In genomic region chr16:18082291-18082690, GRCm38 (mm10) we compare ENCODE assay signal across 27 mouse cellular contexts. TPM values are rescaled to one million over a fixed set of nuclear protein-coding genes. Genes with fewer than 3 reads are reported as not detected.
DNase-seq lines count a peak whose midpoint lies in the region; ATAC-seq and TF ChIP-seq lines count a peak whose summit lies in the region.
"Had no signal": no experiment of that assay in that cellular context is flagged by ENCODE, and none has a peak within 500 bp of the region (broad histone marks: within the 10 kb centered on the region; RNA-seq: fewer than 3 reads in every experiment).

No protein-coding gene starts in this region.

- no peak for TF ChIP-seq POLR2A in heart, adult 2 months (IDR thresholded peaks at IDR 0.05; ENCODE audit: insufficient read depth, low read depth, low read length)
- TF ChIP-seq POLR2A in liver, adult 2 months (IDR thresholded peaks at IDR 0.05; ENCODE audit: extremely low read depth, insufficient read depth, low read length) = no peak

- no peak overlapping the region for H3K4me2 ChIP-seq in liver, embryonic 11.5 days
- H3K4me2 ChIP-seq: forebrain, embryonic 15.5 days; hindbrain, embryonic 13.5 days; limb, embryonic 13.5 days; lung, embryonic 14.5 days; stomach, embryonic 15.5 days had no signal

- DNase-seq in heart, adult 2 months = no peak
- no peak for DNase-seq in heart, postnatal 14 days
- DNase-seq in liver, adult 2 months (ENCODE audit: extremely low read depth, low read depth, low spot score) = peak; percentile 49
- DNase-seq in liver, embryonic 11.5 days (ENCODE audit: low spot score) = no peak
- no peak for DNase-seq in frontal cortex, adult 2 months (ENCODE audit: extremely low spot score in 1 of 2, low spot score in 1 of 2)
- no peak for DNase-seq in thymus, postnatal 25 days
- DNase-seq: B cell, adult 2 months; cerebellum, adult 11 months; cerebellum, adult 9-11 months; gastrocnemius, postnatal 14 days; heart, postnatal 36 days; layer of hippocampus, postnatal 36 days; lung, embryonic 14.5 days; midbrain, embryonic 14.5 days; right cerebral cortex, adult 18-20 months; right cerebral cortex, postnatal 4 days; thymus, postnatal 4 days had no signal

- no peak for TF ChIP-seq EP300 in heart, adult 2 months (IDR thresholded peaks at IDR 0.05; ENCODE audit: insufficient read depth, low read depth, low read length)

- no peak for ATAC-seq in liver, embryonic 11.5 days (replicated peaks; ENCODE audit: low FRiP score)
- peak; percentile 81 for ATAC-seq in megakaryocyte, adult 5-6 weeks (ENCODE audit: poor library complexity, severe bottlenecking)
- ATAC-seq: forebrain, embryonic 15.5 days had no signal

- intact Hi-C loops in heart, adult 2 months (cut with DNase I) = no loop called here
- intact Hi-C loops in heart, postnatal 14 days (cut with DNase I) = no loop called here

- H3K9me3 ChIP-seq in liver, embryonic 11.5 days (ENCODE audit: control insufficient read depth, low read length) = no peaks in the 10 kb centered on the region
- H3K9me3 ChIP-seq: embryonic facial prominence, embryonic 10.5 days; forebrain, embryonic 15.5 days; G1E; hindbrain, embryonic 13.5 days; limb, embryonic 13.5 days; stomach, embryonic 15.5 days had no signal

- H3K4me1 ChIP-seq in heart, adult 2 months (ENCODE audit: control insufficient read depth, insufficient read depth, low read length) = peaks cover 7% of the 10 kb centered on the region
- H3K4me1 ChIP-seq in liver, adult 2 months (ENCODE audit: control insufficient read depth, insufficient read depth, low read length) = peaks cover 38% of the 10 kb centered on the region
- H3K4me1 ChIP-seq in liver, embryonic 11.5 days (replicated peaks; ENCODE audit: control insufficient read depth, insufficient read depth, low read length) = 0 out of 2 replicates have a peak, but pooled peaks cover 2% of the 10 kb centered on the region
- H3K4me1 ChIP-seq: forebrain, embryonic 15.5 days; limb, embryonic 13.5 days; stomach, embryonic 15.5 days had no signal

- no peaks in the 10 kb centered on the region for H3K79me2 ChIP-seq in heart, adult 2 months (replicated peaks; ENCODE audit: control insufficient read depth, insufficient read depth, low read length)
- peaks cover 9% of the 10 kb centered on the region; the same call in 1 of the 2 replicates for H3K79me2 ChIP-seq in liver, adult 2 months (ENCODE audit: control insufficient read depth, insufficient read depth, low read length)

- no peaks in the 10 kb centered on the region for H3K27me3 ChIP-seq in heart, adult 2 months (ENCODE audit: control insufficient read depth, insufficient read depth, low read length)
- H3K27me3 ChIP-seq in liver, adult 2 months (ENCODE audit: control insufficient read depth, insufficient read depth, low read length) = no peaks in the 10 kb centered on the region
- H3K27me3 ChIP-seq in liver, embryonic 11.5 days (replicated peaks; ENCODE audit: control insufficient read depth, insufficient read depth, low read length) = no peaks in the 10 kb centered on the region
- H3K27me3 ChIP-seq: stomach, embryonic 15.5 days had no signal

- no peak for TF ChIP-seq CTCF in heart, adult 2 months (IDR thresholded peaks at IDR 0.05)
- no peak for TF ChIP-seq CTCF in liver, adult 2 months (IDR thresholded peaks at IDR 0.05; ENCODE audit: low read depth, low read length)

- H3K9ac ChIP-seq in heart, adult 2 months (ENCODE audit: low read depth, low read length) = no peak overlapping the region
- peak overlapping the region; percentile 28; the same call in 1 of the 2 replicates for H3K9ac ChIP-seq in liver, adult 2 months (ENCODE audit: low read depth, low read length)
- H3K9ac ChIP-seq in liver, embryonic 11.5 days (ENCODE audit: low read depth, low read length) = no peak overlapping the region
- H3K9ac ChIP-seq: forebrain, embryonic 15.5 days; hindbrain, embryonic 13.5 days; limb, embryonic 13.5 days; liver, embryonic 14.5 days; lung, embryonic 14.5 days; stomach, embryonic 15.5 days had no signal

- no peaks in the 10 kb centered on the region for H3K36me3 ChIP-seq in heart, adult 2 months (ENCODE audit: control insufficient read depth, insufficient read depth, low read length)
- peaks cover 18% of the 10 kb centered on the region for H3K36me3 ChIP-seq in liver, adult 2 months (ENCODE audit: control insufficient read depth, insufficient read depth, low read length)
- H3K36me3 ChIP-seq in liver, embryonic 11.5 days (ENCODE audit: control insufficient read depth, insufficient read depth, low read length) = no peaks in the 10 kb centered on the region
- H3K36me3 ChIP-seq: forebrain, embryonic 15.5 days; hindbrain, embryonic 13.5 days; limb, embryonic 13.5 days; stomach, embryonic 15.5 days had no signal

- no peak overlapping the region for H3K4me3 ChIP-seq in heart, adult 2 months
- H3K4me3 ChIP-seq in liver, adult 2 months (ENCODE audit: insufficient read depth, low read depth, low read length) = no peak overlapping the region
- H3K4me3 ChIP-seq in liver, embryonic 11.5 days (ENCODE audit: low read depth, low read length) = no peak overlapping the region
- H3K4me3 ChIP-seq: embryonic facial prominence, embryonic 10.5 days; forebrain, embryonic 15.5 days; hindbrain, embryonic 13.5 days; limb, embryonic 13.5 days; myocyte; stomach, embryonic 15.5 days had no signal

- WGBS in heart, adult 2 months = 75% methylated on average over 1 of the region's 1 CpGs
- 28% methylated on average over 1 of the region's 1 CpGs for WGBS in liver, adult 2 months
- WGBS in liver, embryonic 11.5 days = 59% methylated on average over 1 of the region's 1 CpGs

- H3K27ac ChIP-seq in heart, adult 2 months = peak overlapping the region; percentile 88
- peak overlapping the region; percentile 95 for H3K27ac ChIP-seq in liver, adult 2 months (replicated peaks; ENCODE audit: insufficient read depth, low read depth, low read length)
- no peak overlapping the region for H3K27ac ChIP-seq in liver, embryonic 11.5 days (ENCODE audit: low read depth, low read length)
- H3K27ac ChIP-seq: embryonic facial prominence, embryonic 10.5 days; forebrain, embryonic 15.5 days; hindbrain, embryonic 13.5 days; limb, embryonic 13.5 days; liver, embryonic 14.5 days; stomach, embryonic 15.5 days had no signal

RNA-seq across cellular contexts. Expression of gene Prodh, which starts 7.7 kb away (rescaled TPM):
- 10 to 100 TPM; 18.8 to 23.4 TPM for total RNA-seq in heart, adult 2 months (2021)
- polyA plus RNA-seq in heart, adult 2 months (2012; rRNA removed) = 46.7 and 57.9 TPM in 2 replicates
- total RNA-seq in heart, postnatal 14 days (2021) = 10 to 100 TPM; 24.1 to 32.4 TPM
- 246 and 376 TPM in 2 replicates for total RNA-seq in liver, adult 2 months (2014; rRNA removed)
- polyA plus RNA-seq in liver, adult 2 months (2012; rRNA removed) = 356 and 394 TPM in 2 replicates
- polyA plus RNA-seq in liver, embryonic 11.5 days (2014; fragmentation: Nextera tagmentation; extraction: Ambion mirVana) = 16.5 and 19.1 TPM in 2 replicates
- 1.3 and 2.2 TPM in 2 replicates for total RNA-seq in megakaryocyte, adult 5-6 weeks (2015)
- 5.7 and 9.8 TPM in 2 replicates for total RNA-seq in megakaryocyte, adult 5-6 weeks (2017)
- 54.6 and 55.5 TPM in 2 replicates for polyA plus RNA-seq in frontal cortex, adult 2 months (2012; rRNA removed)

RNA-seq across cellular contexts. Expression of gene Dgcr6, which starts 29.6 kb away (rescaled TPM):
- 10 to 100 TPM; 41.4 TPM for total RNA-seq in heart, adult 2 months (2021)
- 46.7 and 48.8 TPM in 2 replicates for polyA plus RNA-seq in heart, adult 2 months (2012; rRNA removed)
- total RNA-seq in heart, postnatal 14 days (2021) = 10 to 100 TPM; 46.4 to 48.0 TPM
- total RNA-seq in liver, adult 2 months (2014; rRNA removed) = 45.3 and 45.9 TPM in 2 replicates
- polyA plus RNA-seq in liver, adult 2 months (2012; rRNA removed) = 103 and 121 TPM in 2 replicates
- 74.1 and 79.8 TPM in 2 replicates for polyA plus RNA-seq in liver, embryonic 11.5 days (2014; fragmentation: Nextera tagmentation; extraction: Ambion mirVana)
- total RNA-seq in megakaryocyte, adult 5-6 weeks (2015) = 9.8 and 11.4 TPM in 2 replicates
- total RNA-seq in megakaryocyte, adult 5-6 weeks (2017) = 3.4 and 7.9 TPM in 2 replicates
- 100 and 104 TPM in 2 replicates for polyA plus RNA-seq in frontal cortex, adult 2 months (2012; rRNA removed)

RNA-seq across cellular contexts. Expression of gene Rtn4r, which starts 45.2 kb away (rescaled TPM):
- total RNA-seq in heart, adult 2 months (2021) = 1 to 10 TPM; 2.3 to 9.8 TPM
- polyA plus RNA-seq in heart, adult 2 months (2012; rRNA removed) = 31.9 and 57.8 TPM in 2 replicates
- total RNA-seq in heart, postnatal 14 days (2021) = 10 to 100 TPM; 17.4 to 19.9 TPM
- not detected in 2 replicates for total RNA-seq in liver, adult 2 months (2014; rRNA removed)
- polyA plus RNA-seq in liver, adult 2 months (2012; rRNA removed) = 0.07 TPM in 1 of 2 replicates, not detected in the other
- polyA plus RNA-seq in liver, embryonic 11.5 days (2014; fragmentation: Nextera tagmentation; extraction: Ambion mirVana) = 0.96 and 1.1 TPM in 2 replicates
- 0.36 and 0.85 TPM in 2 replicates for total RNA-seq in megakaryocyte, adult 5-6 weeks (2015)
- 0.26 TPM in 1 of 2 replicates, not detected in the other for total RNA-seq in megakaryocyte, adult 5-6 weeks (2017)
- 125 and 142 TPM in 2 replicates for polyA plus RNA-seq in frontal cortex, adult 2 months (2012; rRNA removed)
- total RNA-seq: CH12.LX had no signal
- polyA plus RNA-seq: G1E had no signal
